Mouse (Mus musculus): ENCODE results near the gene Rab13. TPM values are rescaled to one million over a fixed set of nuclear protein-coding genes. Genes with fewer than 3 reads are reported as not detected.

The Rab13 gene
- polyA plus RNA-seq, 1 experiment: 28.1 TPM

- Histone ChIP-seq H3K36me3 (ENCODE audit: control insufficient read depth, insufficient read depth) (peaks cover 24% of the 10 kb centered on the region), H3ac (ENCODE audit: control insufficient read depth, insufficient read length) (peak overlapping the region; percentile 87), H3K4me2 (ENCODE audit: low read depth) (peak overlapping the region; percentile 81), H3K4me3 (peak overlapping the region; percentile 83), H3K27me3 (ENCODE audit: control insufficient read depth, insufficient read depth, insufficient read length) (no peaks in the 10 kb centered on the region), H3K79me2 (ENCODE audit: control insufficient read depth, insufficient read depth) (peaks cover 41% of the 10 kb centered on the region)
- TF ChIP-seq MAX (IDR thresholded peaks at IDR 0.05; ENCODE audit: low read depth) (no peak), E2F4 (IDR thresholded peaks at IDR 0.05; ENCODE audit: insufficient read depth) (no peak), REST (IDR thresholded peaks at IDR 0.05; ENCODE audit: insufficient read depth, insufficient read length) (no peak), TCF12 (IDR thresholded peaks at IDR 0.05; ENCODE audit: insufficient read depth, poor library complexity, severe bottlenecking) (no peak), POLR2AphosphoS2 (IDR thresholded peaks at IDR 0.05; ENCODE audit: insufficient read length, low read depth) (no peak), SRF (IDR thresholded peaks at IDR 0.05; ENCODE audit: control insufficient read depth, insufficient read length, low read depth) (no peak), USF1 (IDR thresholded peaks at IDR 0.05; ENCODE audit: low read depth) (no peak), POLR2A (IDR thresholded peaks at IDR 0.05; ENCODE audit: insufficient read length, low read depth) (no peak), TCF3 (IDR thresholded peaks at IDR 0.05; ENCODE audit: insufficient read length, low read depth) (no peak), MYOG (IDR thresholded peaks at IDR 0.05; ENCODE audit: control insufficient read depth in 1 of 3, insufficient read depth in 1 of 3, insufficient read length in 2 of 3, low read depth in 2 of 3) (no peak), MYOD1 (IDR thresholded peaks at IDR 0.05; ENCODE audit: control insufficient read depth in 1 of 3, insufficient read length in 2 of 3, low read depth in 2 of 3) (no peak), CEBPB (IDR thresholded peaks at IDR 0.05; ENCODE audit: insufficient read depth, poor library complexity, severe bottlenecking) (no peak)
These were observed 41.1 kb downstream of the Rab13 start for GRCm38 (mm10) chr3:90254419-90255193.

- TF ChIP-seq USF1 (IDR thresholded peaks at IDR 0.05; ENCODE audit: low read depth) (no peak), MYOD1 (IDR thresholded peaks at IDR 0.05; ENCODE audit: control insufficient read depth in 1 of 3, insufficient read length in 2 of 3, low read depth in 2 of 3) (no peak), REST (IDR thresholded peaks at IDR 0.05; ENCODE audit: insufficient read depth, insufficient read length) (no peak), TCF3 (IDR thresholded peaks at IDR 0.05; ENCODE audit: insufficient read length, low read depth) (no peak), MYOG (IDR thresholded peaks at IDR 0.05; ENCODE audit: control insufficient read depth in 1 of 3, insufficient read depth in 1 of 3, insufficient read length in 2 of 3, low read depth in 2 of 3) (no peak), TCF12 (IDR thresholded peaks at IDR 0.05; ENCODE audit: insufficient read depth, poor library complexity, severe bottlenecking) (no peak), CEBPB (IDR thresholded peaks at IDR 0.05; ENCODE audit: insufficient read depth, poor library complexity, severe bottlenecking) (no peak), E2F4 (IDR thresholded peaks at IDR 0.05; ENCODE audit: insufficient read depth) (no peak), MAX (IDR thresholded peaks at IDR 0.05; ENCODE audit: low read depth) (no peak), SRF (IDR thresholded peaks at IDR 0.05; ENCODE audit: control insufficient read depth, insufficient read length, low read depth) (no peak), POLR2AphosphoS2 (IDR thresholded peaks at IDR 0.05; ENCODE audit: insufficient read length, low read depth) (no peak), POLR2A (IDR thresholded peaks at IDR 0.05; ENCODE audit: insufficient read length, low read depth) (no peak)
- Histone ChIP-seq H3K4me2 (ENCODE audit: low read depth) (peak overlapping the region; percentile 81), H3K4me3 (peak overlapping the region; percentile 83), H3K36me3 (ENCODE audit: control insufficient read depth, insufficient read depth) (peaks cover 25% of the 10 kb centered on the region), H3K27me3 (ENCODE audit: control insufficient read depth, insufficient read depth, insufficient read length) (no peaks in the 10 kb centered on the region), H3K79me2 (ENCODE audit: control insufficient read depth, insufficient read depth) (peaks cover 37% of the 10 kb centered on the region), H3ac (ENCODE audit: control insufficient read depth, insufficient read length) (peak overlapping the region; percentile 87)
These were observed 41.7 kb downstream of the Rab13 start for GRCm38 (mm10) chr3:90255194-90255565.

DNA sequence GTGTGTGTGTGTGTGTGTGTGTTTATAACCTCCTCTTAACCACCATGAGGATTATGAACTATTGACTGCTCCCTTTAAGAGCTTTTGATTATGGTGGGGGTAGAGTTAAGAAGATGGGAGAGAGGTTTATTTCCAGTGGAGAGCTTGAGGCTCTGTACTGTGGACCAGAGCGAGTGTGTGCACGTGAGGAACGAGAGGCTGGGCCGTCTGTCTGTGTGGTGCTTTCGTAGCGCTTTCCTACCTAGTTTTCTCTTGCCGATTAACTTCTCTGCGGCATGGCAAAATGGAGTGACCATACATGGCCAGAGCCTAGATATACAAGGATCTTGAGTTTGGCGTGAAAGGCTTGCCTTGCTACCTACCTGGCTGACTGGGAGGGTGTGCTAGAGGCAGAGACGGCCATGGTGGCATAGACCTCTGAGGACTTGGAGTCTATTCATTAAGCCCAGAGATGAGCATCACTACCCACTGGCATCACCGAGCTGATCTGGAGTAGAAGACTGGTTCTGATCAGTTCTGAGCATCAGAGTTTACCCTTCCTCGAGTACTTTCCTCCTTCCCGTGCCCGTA is 42.4 kb downstream of the Rab13 start:
- Histone ChIP-seq H3K27me3 (ENCODE audit: control insufficient read depth, insufficient read depth, insufficient read length) (no peaks in the 10 kb centered on the region), H3K79me2 (ENCODE audit: control insufficient read depth, insufficient read depth) (peaks cover 37% of the 10 kb centered on the region), H3ac (ENCODE audit: control insufficient read depth, insufficient read length) (no peak overlapping the region), H3K36me3 (ENCODE audit: control insufficient read depth, insufficient read depth) (peaks cover 23% of the 10 kb centered on the region), H3K4me2 (ENCODE audit: low read depth) (peak overlapping the region; percentile 81), H3K4me3 (peak overlapping the region; percentile 83)
- TF ChIP-seq POLR2AphosphoS2 (IDR thresholded peaks at IDR 0.05; ENCODE audit: insufficient read length, low read depth) (no peak), E2F4 (IDR thresholded peaks at IDR 0.05; ENCODE audit: insufficient read depth) (no peak), REST (IDR thresholded peaks at IDR 0.05; ENCODE audit: insufficient read depth, insufficient read length) (no peak), MYOD1 (IDR thresholded peaks at IDR 0.05; ENCODE audit: control insufficient read depth in 1 of 3, insufficient read length in 2 of 3, low read depth in 2 of 3) (no peak), TCF12 (IDR thresholded peaks at IDR 0.05; ENCODE audit: insufficient read depth, poor library complexity, severe bottlenecking) (no peak), USF1 (IDR thresholded peaks at IDR 0.05; ENCODE audit: low read depth) (no peak), CEBPB (IDR thresholded peaks at IDR 0.05; ENCODE audit: insufficient read depth, poor library complexity, severe bottlenecking) (no peak), TCF3 (IDR thresholded peaks at IDR 0.05; ENCODE audit: insufficient read length, low read depth) (no peak), POLR2A (IDR thresholded peaks at IDR 0.05; ENCODE audit: insufficient read length, low read depth) (no peak), SRF (IDR thresholded peaks at IDR 0.05; ENCODE audit: control insufficient read depth, insufficient read length, low read depth) (no peak), MYOG (IDR thresholded peaks at IDR 0.05; ENCODE audit: control insufficient read depth in 1 of 3, insufficient read depth in 1 of 3, insufficient read length in 2 of 3, low read depth in 2 of 3) (no peak), MAX (IDR thresholded peaks at IDR 0.05; ENCODE audit: low read depth) (no peak)

GRCm38 (mm10) chr3:90256731-90257530 is 43.4 kb downstream of the Rab13 start:
- Histone ChIP-seq H3K79me2 (ENCODE audit: control insufficient read depth, insufficient read depth) (peaks cover 37% of the 10 kb centered on the region), H3K4me2 (ENCODE audit: low read depth) (no peak overlapping the region), H3ac (ENCODE audit: control insufficient read depth, insufficient read length) (no peak overlapping the region), H3K36me3 (ENCODE audit: control insufficient read depth, insufficient read depth) (peaks cover 32% of the 10 kb centered on the region), H3K4me3 (no peak overlapping the region), H3K27me3 (ENCODE audit: control insufficient read depth, insufficient read depth, insufficient read length) (no peaks in the 10 kb centered on the region)
- TF ChIP-seq MYOG (IDR thresholded peaks at IDR 0.05; ENCODE audit: control insufficient read depth in 1 of 3, insufficient read depth in 1 of 3, insufficient read length in 2 of 3, low read depth in 2 of 3) (no peak), CEBPB (IDR thresholded peaks at IDR 0.05; ENCODE audit: insufficient read depth, poor library complexity, severe bottlenecking) (no peak), SRF (IDR thresholded peaks at IDR 0.05; ENCODE audit: control insufficient read depth, insufficient read length, low read depth) (no peak), USF1 (IDR thresholded peaks at IDR 0.05; ENCODE audit: low read depth) (no peak), POLR2A (IDR thresholded peaks at IDR 0.05; ENCODE audit: insufficient read length, low read depth) (no peak), MAX (IDR thresholded peaks at IDR 0.05; ENCODE audit: low read depth) (no peak), TCF3 (IDR thresholded peaks at IDR 0.05; ENCODE audit: insufficient read length, low read depth) (no peak), TCF12 (IDR thresholded peaks at IDR 0.05; ENCODE audit: insufficient read depth, poor library complexity, severe bottlenecking) (no peak), MYOD1 (IDR thresholded peaks at IDR 0.05; ENCODE audit: control insufficient read depth in 1 of 3, insufficient read length in 2 of 3, low read depth in 2 of 3) (no peak), POLR2AphosphoS2 (IDR thresholded peaks at IDR 0.05; ENCODE audit: insufficient read length, low read depth) (no peak)

All from myocyte (in vitro differentiated cells).